Mouse (Mus musculus): ENCODE results near the gene Scgb2b7.
"Not testable (repeated sequence)": the region's sequence is repeated elsewhere in the genome, so short reads cannot be mapped to it uniquely, and the experiment has no call there.

The Scgb2b7 gene

DNA sequence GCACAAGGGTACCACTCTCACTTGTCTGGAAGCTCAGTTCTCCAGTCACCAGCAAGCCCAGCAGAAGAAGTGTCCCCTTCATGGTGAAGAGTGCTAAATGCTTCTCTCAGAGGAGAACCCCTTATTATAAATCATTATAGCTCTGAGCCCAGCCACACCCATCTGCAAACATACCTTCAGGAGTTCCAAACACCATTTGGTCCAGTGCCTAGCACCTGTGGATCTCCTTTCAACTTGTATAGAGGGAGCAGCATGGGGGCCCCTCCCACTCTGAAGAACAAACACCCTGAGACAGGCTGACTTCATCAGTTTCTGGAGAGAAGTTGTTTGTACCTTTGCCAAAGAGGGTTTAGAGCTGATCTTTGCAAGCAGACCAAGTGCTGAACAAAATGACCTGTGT, at the start of gene Scgb2b7:
Gene Scgb2b7 (minus strand): TSS at position 101 of the 400 bp plus-strand sequence.
- in situ Hi-C loops (cut with MboI): not testable (repeated sequence)

- in situ Hi-C loops (cut with MboI): not testable (repeated sequence)
These were observed 6.8 kb upstream of the Scgb2b7 start, which contains the start of gene Scgb1b7 for GRCm38 (mm10) chr7:31712365-31712764. TSS of gene Scgb1b7 (plus strand) at chr7:31712665.

Data from mature B cell (primary cell).